Comparison of ENCODE assay signal across 25 mouse cellular contexts in genomic region chr15:15097391-15097790, GRCm38 (mm10).
"Had no signal": no experiment of that assay in that cellular context is flagged by ENCODE, and none has a peak within 500 bp of the region (broad histone marks: within the 10 kb centered on the region; RNA-seq: fewer than 3 reads in every experiment).

No protein-coding gene starts in this region.

- H3K27ac ChIP-seq: embryonic facial prominence, embryonic 10.5 days; embryonic facial prominence, embryonic 12.5 days; embryonic facial prominence, embryonic 13.5 days; embryonic facial prominence, embryonic 15.5 days; forebrain, embryonic 10.5 days; forebrain, embryonic 12.5 days; forebrain, embryonic 13.5 days; forebrain, embryonic 15.5 days; gastrocnemius, adult 2 months; heart, adult 2 months; heart, embryonic 10.5 days had no signal

- H3K9ac ChIP-seq: embryonic facial prominence, embryonic 12.5 days; embryonic facial prominence, embryonic 13.5 days; embryonic facial prominence, embryonic 15.5 days; forebrain, embryonic 12.5 days; forebrain, embryonic 13.5 days; forebrain, embryonic 15.5 days; forebrain, postnatal 0 days had no signal

- DNase-seq: cerebellum, adult 9-11 months; cerebellum, postnatal 10 days; cerebellum, postnatal 14 days; cerebellum, postnatal 25 days; cerebellum, postnatal 36 days; embryo, embryonic 11 days; forebrain, postnatal 0 days; gastrocnemius, adult 2 months; gastrocnemius, postnatal 10 days; gastrocnemius, postnatal 14 days; gastrocnemius, postnatal 25 days; gastrocnemius, postnatal 36 days; heart, adult 11 months; heart, adult 18-20 months; heart, adult 2 months had no signal

- H3K36me3 ChIP-seq: embryonic facial prominence, embryonic 10.5 days; embryonic facial prominence, embryonic 12.5 days; embryonic facial prominence, embryonic 13.5 days; embryonic facial prominence, embryonic 15.5 days; forebrain, embryonic 10.5 days; forebrain, embryonic 12.5 days; forebrain, embryonic 15.5 days; heart, embryonic 10.5 days had no signal

- H3K27me3 ChIP-seq: embryonic facial prominence, embryonic 12.5 days; embryonic facial prominence, embryonic 13.5 days; embryonic facial prominence, embryonic 15.5 days; forebrain, embryonic 12.5 days; forebrain, embryonic 13.5 days; forebrain, embryonic 15.5 days had no signal

- H3K4me3 ChIP-seq: embryonic facial prominence, embryonic 10.5 days; embryonic facial prominence, embryonic 12.5 days; embryonic facial prominence, embryonic 13.5 days; embryonic facial prominence, embryonic 15.5 days; erythroblast, embryonic 14.5 days; forebrain, embryonic 10.5 days; forebrain, embryonic 12.5 days; forebrain, embryonic 13.5 days; forebrain, embryonic 15.5 days; gastrocnemius, adult 2 months; heart, adult 2 months; heart, embryonic 10.5 days had no signal

- H3K9me3 ChIP-seq: embryonic facial prominence, embryonic 10.5 days; embryonic facial prominence, embryonic 12.5 days; embryonic facial prominence, embryonic 13.5 days; embryonic facial prominence, embryonic 15.5 days; forebrain, embryonic 10.5 days; forebrain, embryonic 12.5 days; forebrain, embryonic 13.5 days; forebrain, embryonic 15.5 days; heart, embryonic 10.5 days had no signal

- H3K4me1 ChIP-seq: embryonic facial prominence, embryonic 10.5 days; embryonic facial prominence, embryonic 12.5 days; embryonic facial prominence, embryonic 13.5 days; embryonic facial prominence, embryonic 15.5 days; forebrain, embryonic 10.5 days; forebrain, embryonic 12.5 days; forebrain, embryonic 13.5 days; forebrain, embryonic 15.5 days; heart, embryonic 10.5 days had no signal
